Comparison of ENCODE assay signal across 14 mouse cellular contexts in genomic region chr7:108968201-108968600, GRCm38 (mm10). TPM values are rescaled to one million over a fixed set of nuclear protein-coding genes. Genes with fewer than 3 reads are reported as not detected.
A peak's percentile ranks its signal among the peaks of the same experiment; 100 is the strongest.
DNase-seq lines count a peak whose midpoint lies in the region; ATAC-seq lines count a peak whose summit lies in the region.
"Had no signal": no experiment of that assay in that cellular context is flagged by ENCODE, and none has a peak within 500 bp of the region (broad histone marks: within the 10 kb centered on the region; RNA-seq: fewer than 3 reads in every experiment).

No protein-coding gene starts in this region.

- ATAC-seq in frontal cortex, adult (ENCODE audit: low TSS enrichment), result peak; percentile 14; the same call in 1 of the 2 replicates
- ATAC-seq: liver, embryonic 12.5 days had no signal

- no peak for DNase-seq in frontal cortex, postnatal 25 days (ENCODE audit: low spot score in 2 of 2)
- DNase-seq in right cerebral cortex, adult 18-20 months, result peak; percentile 41
- DNase-seq in right cerebral cortex, postnatal 36 days (ENCODE audit: low spot score in 2 of 2), result no peak
- peak; percentile 32 for DNase-seq in adrenal gland, postnatal 25 days
- no peak for DNase-seq in cerebellum, postnatal 25 days
- no peak for DNase-seq in thymus, adult 18-20 months
- DNase-seq: cerebellum, adult 2 months; kidney, adult 2 months; kidney, postnatal 36 days; layer of hippocampus, adult 9-11 months; thymus, postnatal 14 days had no signal

RNA-seq across cellular contexts. Expression of gene Tub, which starts 18.1 kb away (rescaled TPM):
- total RNA-seq in adrenal gland, postnatal 25 days (2021), result 26.0 and 30.1 TPM in 2 replicates
- total RNA-seq: MEL had no signal

RNA-seq across cellular contexts. Expression of gene Eif3f, which starts 34.0 kb away (rescaled TPM):
- total RNA-seq in adrenal gland, postnatal 25 days (2021), result 143 and 156 TPM in 2 replicates

RNA-seq across cellular contexts. Expression of gene Nlrp10, which starts 38.2 kb away (rescaled TPM):
- total RNA-seq in adrenal gland, postnatal 25 days (2021), result 0.27 and 0.29 TPM in 2 replicates

Comparison
In these comparisons a context has a peak if more than half of its experiments do, and no peak if none do; other contexts are left out.
1. DNase-seq: peak in right cerebral cortex, adult 18-20 months (single experiment) and adrenal gland, postnatal 25 days (single experiment); none in frontal cortex, postnatal 25 days (0 of 2), right cerebral cortex, postnatal 36 days (0 of 2), cerebellum, postnatal 25 days (0 of 2) and thymus, adult 18-20 months (0 of 2).